Mouse (Mus musculus): ENCODE measurements around the gene Nxf2.
"Not testable (repeated sequence)": the region's sequence is repeated elsewhere in the genome, so short reads cannot be mapped to it uniquely, and the experiment has no call there.

Gene Nxf2

DNA sequence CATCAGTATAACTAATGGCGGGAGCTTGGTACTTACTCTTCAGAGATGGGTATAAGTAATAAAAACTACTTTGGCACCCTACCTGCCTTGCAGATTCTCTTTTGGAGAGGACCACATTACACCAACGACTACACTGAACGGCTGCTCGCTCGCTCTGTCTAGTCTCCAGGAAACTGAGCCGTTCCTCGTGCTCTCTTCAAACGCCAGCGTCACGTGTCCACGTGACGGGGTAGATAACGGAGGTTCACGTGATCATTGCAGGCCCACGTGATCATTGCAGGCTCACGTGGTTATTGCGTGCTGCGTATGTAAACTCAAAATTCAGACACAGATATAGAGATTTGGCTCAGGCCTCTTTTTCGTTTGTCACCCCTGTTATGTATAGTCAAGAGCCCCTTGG is at the start of gene Nxf2:
Gene Nxf2, minus strand, starts transcription at position 209 of the 400 bp plus-strand sequence.
- DNase-seq (ENCODE audit: low spot score) = no peak

DNA sequence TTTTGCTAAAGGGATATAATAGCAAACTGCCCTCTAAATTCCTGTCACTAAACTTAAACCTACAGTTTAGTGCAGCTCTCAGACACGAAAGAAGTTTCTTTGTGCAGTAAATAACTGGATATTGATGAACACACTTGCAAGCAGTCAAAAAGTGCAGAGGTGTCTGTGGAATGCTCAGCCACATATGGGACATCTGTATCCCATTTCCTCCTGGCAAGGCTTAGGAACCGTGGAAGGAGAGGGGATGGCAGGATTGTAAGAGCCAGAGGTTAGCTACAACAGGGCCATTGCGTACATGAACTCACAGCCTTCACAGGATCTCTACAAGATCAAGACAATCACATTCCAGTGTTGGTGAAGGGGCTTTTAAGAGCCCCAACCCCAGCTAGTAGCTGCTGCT is 46.8 kb upstream of the Nxf2 start:
- DNase-seq (ENCODE audit: low spot score) = no peak

DNA sequence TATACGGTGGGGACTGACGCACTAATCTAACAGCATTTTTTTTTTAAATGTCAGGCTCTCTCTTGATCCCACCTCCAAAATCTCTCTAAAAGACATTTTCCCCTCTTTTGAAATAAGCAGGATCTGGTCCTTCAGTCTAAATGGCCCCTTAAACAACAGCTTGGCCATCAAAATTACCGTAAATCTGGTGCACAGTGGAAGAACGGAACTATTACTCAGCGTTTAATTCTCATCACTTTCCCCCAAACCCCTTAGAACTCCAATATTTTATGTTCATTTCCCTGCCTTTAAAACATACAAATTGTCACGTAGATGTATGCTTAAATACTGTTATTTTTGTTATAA is 44.9 kb upstream of the Nxf2 start:
- DNase-seq (ENCODE audit: low spot score) = no peak

DNA sequence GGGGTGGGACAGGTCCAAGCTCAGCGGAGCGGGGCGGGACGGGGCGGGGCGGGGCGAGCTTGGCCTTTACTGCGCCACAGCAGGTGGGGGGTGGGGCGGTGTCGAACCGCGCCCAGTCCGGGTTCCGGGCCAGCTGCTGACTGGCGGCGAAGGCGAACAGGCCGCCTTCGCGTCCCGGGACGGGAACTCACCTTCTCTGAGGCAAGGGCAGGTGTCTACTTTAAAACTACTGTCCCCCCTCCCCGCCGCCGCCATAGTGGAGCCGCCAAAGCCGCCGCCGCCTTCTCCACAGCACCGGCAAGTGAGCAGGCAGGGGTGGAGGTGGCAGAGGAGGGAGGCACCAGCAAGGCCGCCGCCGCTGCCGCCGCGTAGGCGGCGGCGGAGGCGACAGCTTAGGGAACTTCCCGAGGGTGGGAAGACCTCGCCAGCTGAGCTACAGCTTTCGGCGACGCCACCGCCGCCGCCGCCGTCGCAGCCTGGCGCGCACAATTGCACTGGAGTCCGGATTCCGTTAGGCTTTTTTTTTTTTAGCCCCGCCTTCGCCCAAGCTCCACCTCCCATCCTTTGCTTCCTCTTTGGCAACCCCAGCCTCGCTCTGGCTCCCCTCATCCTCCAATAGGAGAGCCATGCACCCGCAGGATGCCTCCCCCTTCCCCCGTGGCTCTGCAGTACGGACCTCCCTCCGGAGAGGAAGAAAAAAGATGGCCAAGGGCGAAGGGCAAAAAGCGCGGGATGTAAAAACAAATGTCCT is 44.3 kb upstream of the Nxf2 start, which contains the start of gene Zmat1:
Gene Zmat1, minus strand, starts transcription at position 490 of the 751 bp plus-strand sequence.
- peak; percentile 75 for DNase-seq (ENCODE audit: low spot score)

DNA sequence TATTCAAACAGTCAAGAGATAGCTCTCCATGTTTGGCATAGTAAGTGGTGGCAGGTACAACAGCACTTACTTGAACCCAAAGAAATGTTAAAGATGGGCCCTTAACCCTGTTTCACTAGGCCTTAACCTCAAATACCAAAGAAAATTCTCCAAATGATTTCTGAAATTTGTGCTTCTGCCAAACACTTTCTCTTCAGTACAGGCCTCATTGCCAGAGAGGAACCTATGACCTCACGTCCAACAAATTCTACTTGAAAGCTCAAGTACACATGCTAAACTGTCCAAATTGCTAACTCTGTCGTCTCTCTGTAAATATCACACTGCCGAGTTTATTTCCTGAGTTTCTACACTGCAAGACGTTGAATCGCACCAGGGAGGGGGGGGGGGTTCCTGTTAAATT is 43.5 kb upstream of the Nxf2 start:
- DNase-seq (ENCODE audit: low spot score) = no peak

DNA sequence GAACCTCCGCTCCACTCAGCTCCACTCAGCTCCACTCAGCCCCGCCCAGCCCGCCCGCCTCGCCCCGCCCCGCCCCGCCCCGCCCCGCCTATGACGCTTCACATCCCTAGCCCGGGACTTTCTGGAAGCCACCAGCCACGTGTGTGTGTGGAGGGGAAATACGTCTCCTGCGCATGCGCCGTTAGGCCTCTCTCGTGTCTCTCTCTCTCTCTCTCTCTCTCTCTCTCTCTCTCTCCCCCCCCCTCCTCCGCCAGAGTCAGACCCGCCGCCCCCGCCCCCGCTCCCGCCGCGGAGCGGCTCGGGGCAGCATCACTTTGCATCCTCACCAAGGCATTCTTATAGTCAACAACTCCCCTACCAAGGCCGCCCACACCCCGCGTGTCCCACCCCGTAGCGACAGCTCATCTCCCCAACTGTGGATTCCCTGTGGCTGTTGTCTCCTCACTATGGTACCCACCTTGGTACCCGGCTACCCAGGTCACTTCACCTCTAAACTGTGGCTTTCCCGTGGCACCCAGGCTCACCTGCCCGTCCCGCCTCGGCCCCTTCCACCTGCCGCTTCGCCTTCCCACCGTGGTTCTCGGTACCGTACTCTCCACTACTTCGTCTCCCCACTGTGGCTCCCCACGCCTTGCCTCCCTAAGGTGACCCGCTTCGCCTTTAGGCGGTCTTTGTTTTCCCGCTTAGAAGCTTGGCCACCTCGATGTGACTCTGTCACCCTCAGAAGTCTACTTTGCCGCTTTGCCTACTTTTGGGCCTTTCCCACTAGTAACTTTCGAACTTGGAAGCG is 1.1 kb downstream of the Nxf2 start:
- peak; percentile 26 for DNase-seq (ENCODE audit: low spot score)

DNA sequence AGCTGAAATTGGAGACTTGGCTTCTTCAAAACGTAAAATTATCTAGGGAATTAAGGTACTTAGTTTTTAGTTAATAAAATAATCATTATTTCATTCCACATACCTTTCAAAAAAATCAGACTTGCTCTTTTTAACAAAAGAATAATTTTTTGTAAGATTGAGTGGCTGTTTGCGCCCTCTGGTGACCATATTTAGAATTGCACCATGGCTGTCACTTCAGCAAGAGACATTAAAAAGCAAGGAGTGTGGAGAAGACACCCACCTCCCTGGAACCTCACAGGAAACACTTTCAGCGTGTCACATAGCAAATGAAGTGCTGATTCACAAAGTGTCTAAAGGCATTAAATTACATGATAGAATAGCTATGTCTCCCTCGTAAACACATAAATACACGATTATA is 34.2 kb downstream of the Nxf2 start:
- peak; percentile 22 for DNase-seq (ENCODE audit: low spot score)

DNA sequence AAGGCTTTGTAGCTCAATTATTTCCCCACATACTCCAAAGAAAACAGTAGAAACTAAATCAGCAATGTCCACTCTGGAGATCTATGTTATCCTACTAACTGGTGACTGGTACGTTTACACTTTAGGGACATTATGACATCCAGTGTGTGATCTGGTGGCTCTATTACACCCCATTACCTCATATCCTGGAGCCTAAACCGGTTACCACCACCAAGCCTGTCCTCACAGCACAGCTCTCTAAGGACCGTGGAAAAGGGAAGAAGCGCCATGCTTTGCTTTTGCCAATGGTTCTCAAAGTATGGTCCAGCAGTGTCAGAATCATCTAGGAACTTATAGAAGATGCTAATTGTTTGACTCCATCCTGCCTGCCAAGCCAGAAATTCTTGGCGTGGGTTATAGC is 34.6 kb downstream of the Nxf2 start:
- DNase-seq (ENCODE audit: low spot score) = no peak

DNA sequence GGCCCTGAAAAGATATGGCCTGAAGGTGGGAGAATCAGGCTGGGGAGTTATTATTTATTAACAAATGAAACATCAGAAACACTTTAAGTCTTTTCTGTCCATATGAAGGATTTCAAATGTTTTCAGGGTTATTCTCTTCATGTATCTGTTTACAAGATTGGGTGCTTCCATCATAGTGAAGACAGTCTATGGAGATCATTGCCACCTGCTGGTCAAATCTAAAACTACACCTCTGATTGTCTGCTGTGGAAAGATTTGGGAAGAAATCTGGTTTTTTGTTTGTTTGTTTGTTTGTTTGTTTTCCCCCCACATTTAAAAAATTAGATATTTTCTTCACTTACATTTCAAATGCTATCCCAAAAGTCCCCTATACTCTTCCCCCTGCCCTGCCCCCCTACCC is 39.5 kb downstream of the Nxf2 start:
- DNase-seq (ENCODE audit: low spot score) = no peak

DNA sequence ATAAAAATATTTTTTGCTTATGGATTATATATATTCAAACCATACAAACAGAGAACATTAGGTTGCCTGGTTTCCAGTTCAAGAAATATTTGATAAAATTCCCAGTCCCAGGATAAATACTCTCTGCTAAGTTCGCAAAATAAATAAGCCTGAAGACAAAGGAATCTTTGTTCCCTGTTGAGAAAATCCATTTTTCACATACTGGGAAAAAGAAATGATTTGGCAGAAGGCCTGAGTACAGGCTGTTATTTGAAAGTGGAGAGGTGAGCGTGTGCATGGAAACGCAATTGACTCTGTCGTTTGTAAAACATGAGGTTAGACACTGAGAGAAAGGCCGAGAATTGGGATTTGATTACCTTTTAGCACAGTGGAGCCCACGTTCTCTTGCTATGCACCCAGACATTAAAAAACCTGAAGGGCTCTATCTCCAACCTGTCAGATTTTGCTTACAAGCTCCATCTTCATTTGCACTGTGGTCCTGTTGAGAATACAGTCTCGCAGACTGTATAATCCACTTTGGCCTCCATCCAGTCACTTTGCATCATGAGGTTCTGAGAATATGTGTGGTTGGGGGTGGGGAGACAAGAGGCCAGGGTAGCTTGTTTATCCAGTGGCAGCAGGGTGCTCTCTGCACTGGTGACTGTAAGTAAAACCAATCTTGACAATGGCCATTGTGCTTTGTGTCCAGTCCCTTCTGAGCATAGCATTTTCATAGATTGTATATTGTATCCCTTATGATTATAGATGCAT is 40.7 kb downstream of the Nxf2 start:
- DNase-seq (ENCODE audit: low spot score) = no peak

DNA sequence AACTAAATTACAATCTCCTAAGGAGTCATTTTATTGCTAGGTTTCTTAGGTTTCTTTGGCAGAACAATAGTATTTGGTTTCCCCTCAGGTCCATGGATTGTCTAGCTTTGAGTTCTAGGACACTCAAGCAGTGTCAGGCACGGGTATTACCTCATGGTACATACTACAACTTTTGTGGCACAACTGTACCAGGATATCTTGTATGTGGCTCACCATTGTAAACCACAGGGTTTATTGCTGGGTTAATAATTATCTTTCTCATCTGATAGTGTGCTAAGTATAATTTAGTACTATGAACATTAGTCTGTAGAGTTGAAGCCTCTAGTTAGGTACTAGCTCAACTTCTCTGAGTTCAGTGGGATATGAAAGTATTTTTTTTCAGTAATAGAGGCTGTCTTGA is 45.3 kb downstream of the Nxf2 start:
- DNase-seq (ENCODE audit: low spot score) = no peak

DNA sequence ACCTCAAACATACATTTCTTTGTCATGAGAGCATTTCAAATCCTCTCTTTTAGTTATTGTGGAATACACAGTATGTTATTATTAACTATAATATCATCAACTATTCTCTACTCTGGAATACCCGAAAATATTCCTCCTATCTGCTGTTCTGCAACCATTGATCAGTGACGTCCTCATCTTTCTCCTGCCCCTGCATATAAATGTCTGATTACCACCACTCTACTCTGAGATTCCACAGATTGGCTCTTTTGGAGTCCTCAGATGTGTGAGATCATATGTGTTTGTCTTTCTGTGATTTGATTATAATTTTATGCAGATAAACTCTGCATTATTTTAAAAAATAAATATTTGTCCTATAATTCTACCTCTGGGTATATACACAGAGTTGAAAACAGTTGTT is 48.8 kb downstream of the Nxf2 start:
- no peak for DNase-seq (ENCODE audit: low spot score)

DNA sequence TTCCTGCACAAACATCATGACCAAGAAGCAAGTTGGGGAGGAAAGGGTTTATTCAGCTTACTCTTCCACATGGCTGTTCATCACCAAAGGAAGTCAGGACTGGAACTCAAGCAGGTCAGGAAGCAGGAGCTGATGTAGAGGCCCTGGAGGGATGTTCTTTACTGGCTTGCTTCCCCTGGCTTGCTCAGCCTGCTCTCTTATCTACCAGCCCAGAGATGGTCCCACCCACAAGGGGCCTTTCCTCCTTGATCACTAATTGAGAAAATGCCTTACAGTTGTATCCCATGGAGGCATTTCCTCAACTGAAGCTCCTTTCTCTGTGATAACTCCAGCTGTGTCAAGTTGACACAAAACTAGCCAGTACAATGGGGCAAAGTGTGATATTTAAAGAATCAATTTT is 49.2 kb downstream of the Nxf2 start:
- DNase-seq (ENCODE audit: low spot score) = not testable (repeated sequence)

DNA sequence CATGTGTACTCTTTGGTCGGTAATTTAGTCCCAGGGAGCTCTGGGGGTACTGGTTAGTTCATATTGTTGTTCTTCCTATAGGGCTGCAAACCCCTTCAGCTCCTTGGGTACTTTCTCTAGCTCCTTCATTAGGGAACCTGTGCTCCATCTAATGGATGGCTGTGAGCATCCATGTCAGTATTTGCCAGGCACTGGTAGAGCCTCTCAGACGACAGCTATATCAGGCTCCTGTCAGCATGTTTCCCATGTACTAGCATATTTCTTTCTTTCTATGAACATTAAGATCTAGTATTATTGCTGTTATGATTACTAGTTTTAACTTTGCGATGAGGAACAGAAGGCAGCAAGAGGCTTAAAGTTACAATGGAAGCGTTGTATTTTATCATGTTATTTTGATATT is 49.7 kb downstream of the Nxf2 start:
- DNase-seq (ENCODE audit: low spot score) = no peak

DNA sequence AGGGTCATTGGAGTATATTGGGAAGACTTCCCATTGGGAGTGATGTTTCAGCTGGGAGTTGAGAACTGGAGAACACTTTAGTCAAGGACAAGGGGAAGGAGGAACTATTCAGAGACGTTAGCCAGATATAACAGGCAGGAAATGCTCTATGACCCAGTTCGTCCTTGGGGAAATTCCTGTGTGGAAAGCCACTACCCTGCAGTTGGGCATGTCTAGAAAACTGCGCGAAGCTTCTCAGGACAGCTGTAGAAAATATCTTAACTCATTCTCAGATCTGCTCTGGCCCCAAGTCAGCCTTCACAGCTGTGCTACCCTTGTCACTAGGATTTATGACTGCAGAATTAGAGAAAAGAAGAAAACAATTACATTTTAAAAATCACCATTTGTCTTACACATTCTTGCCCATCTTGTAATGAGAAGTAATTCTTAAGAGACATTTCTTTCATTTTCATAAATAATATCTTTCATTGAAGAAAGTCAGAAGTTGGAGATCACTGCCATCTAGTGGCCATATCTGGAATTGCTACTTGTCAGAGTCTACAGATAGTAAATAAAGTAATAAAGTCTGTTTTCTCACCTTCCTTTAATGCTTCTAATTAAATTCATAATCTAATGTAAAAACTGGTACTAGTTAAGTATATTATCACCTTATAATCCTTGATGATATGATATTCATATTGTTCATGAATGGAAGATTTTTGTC is 51.2 kb downstream of the Nxf2 start:
- no peak for DNase-seq (ENCODE audit: low spot score)

DNA sequence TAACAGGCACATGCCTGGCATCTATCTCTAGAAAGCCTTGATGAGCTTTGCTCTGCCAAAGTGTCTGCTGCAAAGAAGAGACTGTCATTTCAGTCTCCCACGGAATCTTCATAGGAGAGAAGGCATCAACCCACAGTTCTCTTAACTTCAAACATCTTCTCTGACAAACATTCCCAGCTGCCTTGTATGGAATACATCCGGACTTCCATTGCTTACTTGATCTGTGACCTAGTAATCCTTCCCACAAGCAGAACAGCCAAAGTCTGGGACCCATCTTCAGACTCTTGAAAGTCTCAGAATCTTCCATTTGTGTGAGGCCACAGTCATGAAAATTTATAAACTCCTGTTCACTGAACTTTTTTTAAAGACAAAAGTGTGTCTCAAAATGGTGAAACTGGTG is 51.7 kb downstream of the Nxf2 start:
- DNase-seq (ENCODE audit: low spot score) = no peak

DNA sequence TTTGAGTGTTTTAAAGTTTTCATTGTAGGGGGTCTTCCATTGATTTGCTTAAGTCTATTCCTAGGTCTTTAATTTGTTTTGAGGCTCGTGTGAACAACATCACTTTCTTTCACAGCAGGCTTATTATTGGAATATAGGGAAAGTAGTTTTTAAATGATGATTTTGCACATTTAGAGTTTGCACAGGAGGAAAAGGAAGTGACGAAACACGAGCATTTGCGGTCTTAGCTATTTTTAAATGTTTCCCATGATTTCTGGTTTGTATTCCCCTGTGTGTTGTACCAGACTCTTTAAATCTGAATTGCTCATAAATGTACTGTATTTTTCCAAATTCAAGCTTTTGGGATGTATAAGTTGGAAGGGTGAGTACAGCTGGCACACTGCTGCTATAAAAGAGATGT is 54.2 kb downstream of the Nxf2 start:
- no peak for DNase-seq (ENCODE audit: low spot score)

Measured in spleen, adult 12 weeks (tissue).